Mouse (Mus musculus) liver, adult 2 months (tissue): ENCODE data around the gene Nap1l4. TPM values are rescaled to one million over a fixed set of nuclear protein-coding genes. Genes with fewer than 3 reads are reported as not detected.

Experiments used
- DNase-seq: peaks from one replicate; pipeline ENCODE4 v3.0.0-alpha.2; 2011; ENCODE audit warnings: low read depth, low spot score; ENCODE audit errors: extremely low read depth
- H3K27ac ChIP-seq: fragments of 200-500 bp; replicated peaks from 2 replicates; pipeline ENCODE4 v1.5.1; 2012; ENCODE audit warnings: low read depth, mild to moderate bottlenecking, control low read depth, inconsistent platforms, low read length; ENCODE audit not compliant: insufficient read depth
- H3K27me3 ChIP-seq: fragments of 200-500 bp; 2 replicates; pipeline ENCODE4 v1.6.1; 2012; ENCODE audit warnings: mild to moderate bottlenecking, moderate library complexity, low read length, inconsistent platforms; ENCODE audit not compliant: control insufficient read depth, insufficient read depth
- H3K36me3 ChIP-seq: fragments of 200-500 bp; 2 replicates; pipeline ENCODE4 v1.6.1; 2012; ENCODE audit warnings: low read length, inconsistent platforms; ENCODE audit not compliant: control insufficient read depth, insufficient read depth
- H3K4me1 ChIP-seq: fragments of 200-500 bp; 2 replicates; pipeline ENCODE4 v1.6.1; 2011; ENCODE audit warnings: low read length; ENCODE audit not compliant: control insufficient read depth, insufficient read depth
- H3K4me3 ChIP-seq: fragments of 200-500 bp; 2 replicates; pipeline ENCODE4 v1.5.1; 2011; ENCODE audit warnings: low read depth, mild to moderate bottlenecking, control low read depth, low read length, moderate library complexity; ENCODE audit not compliant: insufficient read depth
- H3K79me2 ChIP-seq: fragments of 200-500 bp; 2 replicates; pipeline ENCODE4 v1.6.1; 2012; ENCODE audit warnings: inconsistent platforms, mild to moderate bottlenecking, low read length, moderate library complexity; ENCODE audit not compliant: control insufficient read depth, insufficient read depth
- H3K9ac ChIP-seq: fragments of 200-500 bp; 2 replicates; pipeline ENCODE4 v1.6.1; 2012; ENCODE audit warnings: low read depth, mild to moderate bottlenecking, control low read depth, inconsistent platforms, low read length
- CTCF ChIP-seq: fragments of 200-500 bp; IDR thresholded peaks from 2 replicates; pipeline ENCODE4 v1.5.1; 2011; ENCODE audit warnings: low read depth, low read length, control low read depth
- POLR2A ChIP-seq: fragments of 200-500 bp; IDR thresholded peaks from 2 replicates; pipeline ENCODE4 v1.6.1; 2011; ENCODE audit warnings: low read length, control low read depth; ENCODE audit not compliant: insufficient read depth; ENCODE audit errors: extremely low read depth
- WGBS: fragments of 180-500 bp; shearing (Covaris S2); methylation state at CpG from one replicate; pipeline ENCODE4 v1.1.7; 2018; 5-methylcytosine and 5-hydroxymethylcytosine counted together
- polyA plus RNA-seq: library from polyadenylated mRNA; depleted of rRNA; stranded (reverse); fragments of >200 nt; gene quantifications from 2 replicates; pipeline ENCODE4 v1.2.3, GENCODE M21; 2012
- total RNA-seq: library from RNA; depleted of rRNA; stranded (reverse); fragments of >200 nt; gene quantifications from 2 replicates; pipeline ENCODE4 v1.2.3, GENCODE M21; 2014

Nap1l4 gene
- total and polyA plus RNA-seq, 2 experiments, result 25.7 to 40.7 TPM

GRCm38 (mm10) chr7:143506271-143506670 lies 42.6 kb downstream of the Nap1l4 start:
- peaks cover 3% of the 10 kb centered on the region; the same call in 1 of the 2 replicates for H3K4me1 ChIP-seq
- H3K4me3 ChIP-seq, result no peak overlapping the region
- DNase-seq, result no peak
- H3K27ac ChIP-seq, result no peak overlapping the region
- H3K79me2 ChIP-seq, result no peaks in the 10 kb centered on the region
- H3K9ac ChIP-seq, result no peak overlapping the region
- H3K27me3 ChIP-seq, result 0 out of 2 replicates have a peak, but pooled peaks cover 2% of the 10 kb centered on the region
- 75% methylated on average over 7 of the region's 7 CpGs for WGBS
- TF ChIP-seq POLR2A (no peak), CTCF (no peak)
- no peaks in the 10 kb centered on the region for H3K36me3 ChIP-seq

- no peak overlapping the region for H3K27ac ChIP-seq
- H3K27me3 ChIP-seq, result 0 out of 2 replicates have a peak, but pooled peaks cover 2% of the 10 kb centered on the region
- no peak overlapping the region for H3K4me3 ChIP-seq
- no peaks in the 10 kb centered on the region for H3K36me3 ChIP-seq
- WGBS, result 24% methylated on average over 11 of the region's 11 CpGs
- DNase-seq, result peak; percentile 36
- no peak overlapping the region for H3K9ac ChIP-seq
- H3K79me2 ChIP-seq, result no peaks in the 10 kb centered on the region
- TF ChIP-seq CTCF (peak; percentile 89), POLR2A (no peak)
- H3K4me1 ChIP-seq, result peaks cover 3% of the 10 kb centered on the region; the same call in 1 of the 2 replicates
Measured at GRCm38 (mm10) chr7:143505823-143506222, 43.1 kb downstream of the Nap1l4 start.

GRCm38 (mm10) chr7:143505411-143505810 lies 43.5 kb downstream of the Nap1l4 start:
- no peaks in the 10 kb centered on the region for H3K36me3 ChIP-seq
- H3K4me1 ChIP-seq, result peaks cover 3% of the 10 kb centered on the region; the same call in 1 of the 2 replicates
- H3K79me2 ChIP-seq, result no peaks in the 10 kb centered on the region
- no peak overlapping the region for H3K4me3 ChIP-seq
- H3K27ac ChIP-seq, result no peak overlapping the region
- no peak for DNase-seq
- WGBS, result 89% methylated on average over 2 of the region's 2 CpGs
- no peak for TF ChIP-seq CTCF
- TF ChIP-seq POLR2A, result no peak
- H3K27me3 ChIP-seq, result 0 out of 2 replicates have a peak, but pooled peaks cover 2% of the 10 kb centered on the region
- H3K9ac ChIP-seq, result no peak overlapping the region

- peak; percentile 64 for DNase-seq
- H3K4me3 ChIP-seq, result no peak overlapping the region
- H3K27me3 ChIP-seq, result 0 out of 2 replicates have a peak, but pooled peaks cover 2% of the 10 kb centered on the region
- H3K36me3 ChIP-seq, result no peaks in the 10 kb centered on the region
- no peak overlapping the region for H3K27ac ChIP-seq
- TF ChIP-seq CTCF, result no peak
- no peak for TF ChIP-seq POLR2A
- H3K4me1 ChIP-seq, result peaks cover 3% of the 10 kb centered on the region; the same call in 1 of the 2 replicates
- WGBS, result 56% methylated on average over 6 of the region's 6 CpGs
- H3K79me2 ChIP-seq, result no peaks in the 10 kb centered on the region
- H3K9ac ChIP-seq, result no peak overlapping the region
Measured at GRCm38 (mm10) chr7:143503926-143504325, 45.0 kb downstream of the Nap1l4 start.

- 3% methylated on average over 51 of the region's 51 CpGs for WGBS
- TF ChIP-seq CTCF, result no peak
- no peak for TF ChIP-seq POLR2A
- no peak for DNase-seq
- H3K79me2 ChIP-seq, result no peaks in the 10 kb centered on the region
- H3K4me1 ChIP-seq, result peaks cover 3% of the 10 kb centered on the region; the same call in 1 of the 2 replicates
- peak within 1 kb of the TSS; percentile 57 for H3K4me3 ChIP-seq
- H3K27ac ChIP-seq, result no peak within 1 kb of the TSS
- 0 out of 2 replicates have a peak, but pooled peaks cover 2% of the 10 kb centered on the region for H3K27me3 ChIP-seq
- H3K9ac ChIP-seq, result peak within 1 kb of the TSS; percentile 52
- H3K36me3 ChIP-seq, result no peaks in the 10 kb centered on the region
Measured at GRCm38 (mm10) chr7:143502418-143503200, 46.3 kb downstream of the Nap1l4 start, which contains the start of gene Phlda2. Phlda2 (minus strand) TSS chr7:143503150.
